Mouse (Mus musculus): ENCODE measurements at regions not wholly inside any gene's neighbourhood (a gene's known extent, or its start where the extent isn't known, plus 50 kb on each side); places are given as distances from the start of the nearest gene placed in this dataset.

DNA sequence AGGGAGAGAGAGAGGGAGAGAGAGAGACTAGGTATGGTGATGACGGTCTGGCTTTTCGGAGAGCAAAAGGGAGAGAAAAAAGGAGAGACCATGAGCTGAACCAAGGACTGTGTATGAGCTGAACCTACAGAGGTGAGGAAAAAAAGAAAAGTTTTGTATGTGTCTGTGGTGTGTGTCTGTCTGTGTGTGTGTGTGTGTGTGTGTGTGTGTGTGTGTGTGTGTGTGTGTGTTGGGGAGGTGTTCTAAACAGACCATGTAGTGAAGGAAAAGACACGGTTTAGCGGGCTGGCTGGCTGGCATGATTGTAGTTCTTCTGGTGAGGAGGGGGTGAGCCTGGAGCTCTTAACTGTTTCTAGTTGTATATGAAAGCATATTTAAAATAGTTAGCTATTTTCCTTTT lies 418.6 kb upstream of the Ubash3b start:
- no peak for TF ChIP-seq POLR2A (IDR thresholded peaks at IDR 0.05; ENCODE audit: low read depth, low read length)
- no peak for TF ChIP-seq CTCF (conservative IDR thresholded peaks at IDR 0.05; ENCODE audit: insufficient read depth, insufficient read length, low read depth, low read length)
- WGBS = 13% methylated on average over 4 of the region's 4 CpGs
- Histone ChIP-seq H3K36me3 (ENCODE audit: control insufficient read depth, insufficient read depth, low read length) (no peaks in the 10 kb centered on the region), H3K27me3 (replicated peaks; ENCODE audit: control insufficient read depth, insufficient read depth, low read length) (no peaks in the 10 kb centered on the region), H3K4me1 (ENCODE audit: control insufficient read depth, insufficient read depth, low read length) (peaks cover 4% of the 10 kb centered on the region; the same call in 1 of the 2 replicates), H3K27ac (ENCODE audit: insufficient read depth, low read depth, low read length) (0 out of 2 replicates have a peak overlapping the region, but pooled peaks have one; percentile 3), H3K4me3 (ENCODE audit: insufficient read depth, low read depth, low read length) (peak overlapping the region; percentile 38)
- DNase-seq = no peak

DNA sequence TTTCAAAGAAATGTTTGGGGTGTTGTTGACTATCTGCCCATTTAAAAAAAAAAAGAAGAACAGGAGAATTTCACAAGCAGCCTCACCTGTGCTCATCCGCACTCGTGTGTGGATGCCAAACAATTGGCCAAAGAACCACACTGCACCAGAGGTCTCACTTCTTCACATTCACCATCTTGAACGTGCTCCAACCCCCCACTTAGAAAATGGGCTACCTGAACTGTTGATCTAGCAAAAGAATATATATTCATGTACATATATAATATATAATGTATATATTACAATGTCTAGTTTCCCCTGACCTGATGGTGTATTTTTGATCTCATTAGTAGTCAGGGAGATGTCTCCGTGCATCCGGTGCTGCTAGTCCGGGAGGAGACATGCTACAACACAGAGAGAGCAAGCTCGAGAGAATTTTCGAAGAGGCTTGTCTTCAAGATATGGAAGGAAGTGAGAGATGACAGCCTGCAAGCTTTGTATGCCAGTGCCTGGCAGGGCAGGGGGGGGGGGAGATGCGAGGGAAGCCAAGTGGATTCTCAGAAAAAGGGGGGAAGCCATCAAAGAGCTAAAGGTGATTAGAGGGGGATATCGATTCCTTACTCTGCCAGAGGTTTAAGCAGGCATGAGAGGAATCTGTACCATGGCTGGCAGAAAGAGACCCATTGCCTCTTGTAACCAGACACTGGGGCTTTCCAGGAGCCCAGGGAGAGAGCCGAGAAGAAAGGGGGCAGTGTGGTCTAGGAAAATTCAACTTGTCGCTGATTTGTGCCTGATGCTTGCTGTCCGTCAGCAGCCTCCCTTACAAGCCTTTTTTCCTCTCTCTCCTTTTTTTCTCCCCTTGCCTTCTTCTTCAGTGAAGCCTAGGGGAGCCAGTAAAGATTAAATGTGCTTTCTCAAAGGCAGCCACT lies 417.9 kb upstream of the Ubash3b start:
- peaks cover 4% of the 10 kb centered on the region; the same call in 1 of the 2 replicates for H3K4me1 ChIP-seq (ENCODE audit: control insufficient read depth, insufficient read depth, low read length)
- no peak overlapping the region for H3K27ac ChIP-seq (ENCODE audit: insufficient read depth, low read depth, low read length)
- no peak for TF ChIP-seq POLR2A (IDR thresholded peaks at IDR 0.05; ENCODE audit: low read depth, low read length)
- peak; percentile 54; the same call in 1 of the 2 replicates for TF ChIP-seq CTCF (conservative IDR thresholded peaks at IDR 0.05; ENCODE audit: insufficient read depth, insufficient read length, low read depth, low read length)
- no peaks in the 10 kb centered on the region for H3K27me3 ChIP-seq (replicated peaks; ENCODE audit: control insufficient read depth, insufficient read depth, low read length)
- 30% methylated on average over 13 of the region's 13 CpGs for whole genome bisulfite sequencing
- H3K4me3 ChIP-seq (ENCODE audit: insufficient read depth, low read depth, low read length) = peak overlapping the region; percentile 38; the same call in 1 of the 2 replicates
- DNase-seq = peak; percentile 80
- H3K36me3 ChIP-seq (ENCODE audit: control insufficient read depth, insufficient read depth, low read length) = no peaks in the 10 kb centered on the region

DNA sequence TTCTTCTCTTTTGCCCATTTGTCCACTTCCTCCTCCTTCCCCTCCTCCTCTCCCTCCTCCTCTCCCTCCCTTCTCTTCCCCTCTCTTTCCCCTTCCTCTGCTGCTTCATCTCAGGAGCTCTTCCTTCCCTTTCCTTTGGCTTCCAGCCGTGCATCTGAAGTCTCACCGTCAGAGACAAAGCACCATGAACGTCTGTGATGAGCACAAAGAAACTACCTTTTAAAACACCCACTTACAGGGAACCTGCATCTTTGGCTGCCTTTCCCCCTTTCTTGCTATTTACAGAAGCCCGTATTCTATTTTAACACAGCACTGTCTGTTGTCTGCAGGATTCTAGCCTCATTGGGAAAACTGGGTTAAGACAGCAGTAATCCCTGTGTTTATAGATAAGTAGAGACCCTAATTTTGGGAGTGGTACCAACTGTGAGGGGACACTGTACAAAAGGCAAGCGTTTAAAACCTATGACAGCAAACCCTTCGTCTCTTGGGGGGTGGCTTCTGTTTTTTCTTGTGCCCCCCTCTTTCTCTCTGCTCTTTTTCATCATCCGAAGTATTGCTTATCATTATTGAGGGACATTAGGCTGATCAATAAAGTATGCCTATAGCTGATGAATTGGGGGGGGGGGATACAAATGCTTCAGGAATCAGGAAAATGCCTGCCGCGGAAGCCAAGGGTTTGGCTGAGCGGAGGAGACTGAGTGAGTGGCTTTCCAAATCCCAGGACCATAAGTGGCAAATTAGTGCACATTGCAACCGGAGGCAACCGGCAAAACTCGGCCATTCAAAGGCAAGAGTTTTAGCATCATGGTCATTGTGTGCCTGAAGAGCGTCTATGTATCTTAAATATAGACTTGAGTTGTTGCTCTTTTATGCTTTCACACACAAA lies 417.0 kb upstream of the Ubash3b start:
- Histone ChIP-seq H3K36me3 (ENCODE audit: control insufficient read depth, insufficient read depth, low read length) (no peaks in the 10 kb centered on the region), H3K4me3 (ENCODE audit: insufficient read depth, low read depth, low read length) (no peak overlapping the region), H3K27me3 (replicated peaks; ENCODE audit: control insufficient read depth, insufficient read depth, low read length) (no peaks in the 10 kb centered on the region), H3K4me1 (ENCODE audit: control insufficient read depth, insufficient read depth, low read length) (peaks cover 4% of the 10 kb centered on the region; the same call in 1 of the 2 replicates), H3K27ac (ENCODE audit: insufficient read depth, low read depth, low read length) (no peak overlapping the region)
- TF ChIP-seq CTCF (conservative IDR thresholded peaks at IDR 0.05; ENCODE audit: insufficient read depth, insufficient read length, low read depth, low read length) = no peak
- no peak for TF ChIP-seq POLR2A (IDR thresholded peaks at IDR 0.05; ENCODE audit: low read depth, low read length)
- no peak for DNase-seq
- 80% methylated on average over 14 of the region's 14 CpGs for WGBS

DNA sequence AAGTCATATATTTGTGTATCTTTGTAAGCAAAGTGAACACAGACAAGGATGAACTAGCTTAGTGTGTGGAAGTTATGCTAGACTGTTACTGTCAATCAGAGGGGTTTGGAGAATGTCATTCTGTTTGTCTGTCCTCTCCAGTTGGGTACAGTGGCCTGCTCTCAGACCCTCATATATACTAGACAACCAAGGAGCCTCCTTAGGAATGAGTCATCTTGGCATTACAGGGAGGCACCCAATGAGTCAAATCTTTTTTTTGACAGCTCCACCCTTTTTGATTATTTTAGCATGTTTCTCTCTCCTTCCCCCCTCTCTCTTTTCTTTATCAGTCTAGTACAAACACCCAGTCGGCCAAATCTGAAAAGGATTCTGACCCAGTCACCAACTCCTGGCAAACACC lies 416.3 kb upstream of the Ubash3b start:
- H3K27me3 ChIP-seq (replicated peaks; ENCODE audit: control insufficient read depth, insufficient read depth, low read length) = no peaks in the 10 kb centered on the region
- DNase-seq = no peak
- no peak overlapping the region for H3K27ac ChIP-seq (ENCODE audit: insufficient read depth, low read depth, low read length)
- H3K4me3 ChIP-seq (ENCODE audit: insufficient read depth, low read depth, low read length) = no peak overlapping the region
- TF ChIP-seq POLR2A (IDR thresholded peaks at IDR 0.05; ENCODE audit: low read depth, low read length) (no peak), CTCF (conservative IDR thresholded peaks at IDR 0.05; ENCODE audit: insufficient read depth, insufficient read length, low read depth, low read length) (no peak)
- no peaks in the 10 kb centered on the region for H3K36me3 ChIP-seq (ENCODE audit: control insufficient read depth, insufficient read depth, low read length)
- H3K4me1 ChIP-seq (ENCODE audit: control insufficient read depth, insufficient read depth, low read length) = peaks cover 4% of the 10 kb centered on the region; the same call in 1 of the 2 replicates
- 77% methylated on average over 1 of the region's 1 CpGs for WGBS

DNA sequence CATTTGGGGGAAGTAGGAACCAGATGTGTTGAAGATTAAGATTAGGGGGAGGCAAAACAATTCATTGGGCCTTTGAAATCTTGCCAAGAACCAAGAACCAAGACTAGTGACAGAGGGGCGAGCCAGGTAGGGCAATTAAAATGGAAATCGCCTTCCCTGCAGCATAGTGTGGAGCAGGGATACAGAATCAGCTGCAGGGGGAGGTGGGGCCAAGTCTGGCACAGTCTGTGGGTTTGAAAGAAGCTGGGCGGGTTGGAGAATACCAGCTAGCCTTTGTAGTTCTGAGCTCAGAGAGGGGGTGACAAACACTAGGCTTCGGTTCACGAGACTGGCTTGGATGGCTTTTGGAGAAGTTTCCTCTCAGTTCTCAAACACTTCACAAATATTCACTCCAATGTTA lies 414.3 kb upstream of the Ubash3b start:
- TF ChIP-seq CTCF (conservative IDR thresholded peaks at IDR 0.05; ENCODE audit: insufficient read depth, insufficient read length, low read depth, low read length) (no peak), POLR2A (IDR thresholded peaks at IDR 0.05; ENCODE audit: low read depth, low read length) (no peak)
- H3K36me3 ChIP-seq (ENCODE audit: control insufficient read depth, insufficient read depth, low read length) = no peaks in the 10 kb centered on the region
- WGBS = 46% methylated on average over 5 of the region's 5 CpGs
- H3K4me1 ChIP-seq (ENCODE audit: control insufficient read depth, insufficient read depth, low read length) = peaks cover 4% of the 10 kb centered on the region; the same call in 1 of the 2 replicates
- no peak overlapping the region for H3K4me3 ChIP-seq (ENCODE audit: insufficient read depth, low read depth, low read length)
- H3K27ac ChIP-seq (ENCODE audit: insufficient read depth, low read depth, low read length) = no peak overlapping the region
- H3K27me3 ChIP-seq (replicated peaks; ENCODE audit: control insufficient read depth, insufficient read depth, low read length) = no peaks in the 10 kb centered on the region
- DNase-seq = no peak

DNA sequence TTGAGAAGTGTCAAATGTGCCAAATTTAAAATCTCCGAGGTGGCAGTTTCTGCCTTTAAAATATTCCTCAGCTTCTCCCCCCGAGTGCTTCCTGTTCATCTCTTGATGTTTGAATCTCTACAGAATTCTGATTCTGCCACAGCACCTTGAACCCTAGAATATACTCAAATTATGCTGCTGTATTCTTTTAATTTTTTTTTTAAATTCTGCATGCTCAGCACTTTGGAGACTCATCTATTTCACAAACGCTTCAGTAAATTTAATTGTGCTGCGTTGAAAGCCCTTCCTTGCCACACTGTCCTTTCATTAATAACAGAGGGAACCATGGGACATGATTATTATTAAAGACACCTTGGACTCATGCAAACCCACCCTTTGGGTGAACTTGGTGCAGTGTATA lies 408.8 kb upstream of the Ubash3b start:
- no peak overlapping the region for H3K4me3 ChIP-seq (ENCODE audit: insufficient read depth, low read depth, low read length)

More for the DNA sequence above, 408.8 kb upstream of the Ubash3b start:
- DNase-seq = no peak
- H3K27me3 ChIP-seq (replicated peaks; ENCODE audit: control insufficient read depth, insufficient read depth, low read length) = no peaks in the 10 kb centered on the region
- H3K4me1 ChIP-seq (ENCODE audit: control insufficient read depth, insufficient read depth, low read length) = no peaks in the 10 kb centered on the region
- no peaks in the 10 kb centered on the region for H3K36me3 ChIP-seq (ENCODE audit: control insufficient read depth, insufficient read depth, low read length)
- TF ChIP-seq CTCF (conservative IDR thresholded peaks at IDR 0.05; ENCODE audit: insufficient read depth, insufficient read length, low read depth, low read length) (no peak), POLR2A (IDR thresholded peaks at IDR 0.05; ENCODE audit: low read depth, low read length) (no peak)
- WGBS = 82% methylated on average over 4 of the region's 4 CpGs
- no peak overlapping the region for H3K27ac ChIP-seq (ENCODE audit: insufficient read depth, low read depth, low read length)
